Mouse (Mus musculus): ENCODE results near the gene Cd93. TPM values are rescaled to one million over a fixed set of nuclear protein-coding genes. Genes with fewer than 3 reads are reported as not detected.

Cd93 gene
- total and polyA plus RNA-seq, 3 experiments = not detected

DNA sequence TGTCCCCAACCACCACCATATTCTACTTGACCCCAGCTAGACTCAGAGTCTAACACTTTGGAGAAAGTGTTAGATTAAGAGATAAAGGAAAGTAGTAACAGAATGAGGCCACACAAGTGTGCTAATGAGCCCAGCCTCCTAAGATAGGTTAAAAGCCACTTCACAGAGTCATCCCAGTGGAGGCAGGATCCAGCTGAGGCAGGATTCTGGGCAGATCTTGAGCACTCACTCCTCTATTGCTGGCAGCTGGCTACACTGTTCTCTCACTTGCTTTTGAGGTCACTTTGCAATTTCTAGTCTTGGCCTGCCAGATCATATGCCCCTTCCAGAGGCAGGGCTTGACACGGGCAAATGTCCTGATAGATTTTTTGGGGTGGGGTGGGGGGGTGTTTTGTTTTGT is 1.1 kb upstream of the Cd93 start:
- H3K4me3 ChIP-seq (ENCODE audit: control insufficient read depth in 1 of 2, insufficient read depth in 1 of 2, low read depth in 2 of 2, low read length in 2 of 2) = no peak overlapping the region
- H3K27ac ChIP-seq (ENCODE audit: control insufficient read depth, low read depth, low read length) = no peak overlapping the region
- H3K9ac ChIP-seq (ENCODE audit: control insufficient read depth, low read depth, low read length, poor library complexity, severe bottlenecking) = no peak overlapping the region
- H3K9me3 ChIP-seq (replicated peaks; ENCODE audit: insufficient read depth, low read length) = no peaks in the 10 kb centered on the region
- no peak for DNase-seq (ENCODE audit: low read depth, low spot score)
- no peaks in the 10 kb centered on the region for H3K36me3 ChIP-seq (ENCODE audit: control insufficient read depth in 1 of 2, insufficient read depth in 2 of 2, low read length in 2 of 2)
- TF ChIP-seq CHD1 (IDR thresholded peaks at IDR 0.05; ENCODE audit: low read depth, low read length) (no peak), ZC3H11A (IDR thresholded peaks at IDR 0.05; ENCODE audit: low read depth, low read length) (no peak), KAT2A (conservative IDR thresholded peaks at IDR 0.05; ENCODE audit: low read depth, low read length) (no peak), JUND (IDR thresholded peaks at IDR 0.05; ENCODE audit: low read depth, low read length) (no peak), ZKSCAN1 (IDR thresholded peaks at IDR 0.05; ENCODE audit: low read depth, low read length) (no peak), GATA1 (IDR thresholded peaks at IDR 0.05; ENCODE audit: low read depth, low read length) (no peak), E2F4 (IDR thresholded peaks at IDR 0.05; ENCODE audit: borderline replicate concordance, low read depth, low read length) (no peak), ZMIZ1 (IDR thresholded peaks at IDR 0.05; ENCODE audit: low read depth, low read length) (no peak)
- H3K27me3 ChIP-seq (ENCODE audit: control insufficient read depth in 1 of 2, insufficient read depth in 2 of 2, low read length in 2 of 2) = no peaks in the 10 kb centered on the region
- H3K4me1 ChIP-seq (ENCODE audit: control insufficient read depth in 1 of 2, insufficient read depth in 2 of 2, low read length in 2 of 2) = no peaks in the 10 kb centered on the region
- no peaks in the 10 kb centered on the region for H3K79me2 ChIP-seq (ENCODE audit: control insufficient read depth, insufficient read depth, low read length, poor library complexity)

DNA sequence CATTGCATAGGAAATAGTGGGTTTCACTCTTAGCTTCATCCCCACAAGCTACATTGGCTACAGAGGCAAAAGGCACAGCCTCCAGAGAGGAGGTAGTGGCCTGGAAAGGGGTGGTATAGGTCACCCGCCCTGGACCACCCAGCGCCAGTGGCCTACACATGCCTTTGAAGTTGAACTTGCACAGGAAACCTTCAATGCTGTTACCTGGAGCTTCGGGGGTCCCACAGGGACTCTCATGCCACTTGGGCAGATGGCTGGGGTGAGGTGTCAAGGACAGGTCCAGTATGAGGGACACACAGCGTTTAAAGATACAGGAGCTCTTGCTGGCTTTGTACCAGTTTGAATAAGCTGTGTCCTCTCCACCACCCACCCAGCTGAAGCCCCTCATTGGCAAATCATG is 653 bp downstream of the Cd93 start:
- H3K4me3 ChIP-seq (ENCODE audit: control insufficient read depth in 1 of 2, insufficient read depth in 1 of 2, low read depth in 2 of 2, low read length in 2 of 2) = no peak overlapping the region
- TF ChIP-seq MAZ (IDR thresholded peaks at IDR 0.05; ENCODE audit: low read depth, low read length) (no peak), ETS1 (IDR thresholded peaks at IDR 0.05; ENCODE audit: low read depth, low read length) (no peak), NELFE (IDR thresholded peaks at IDR 0.05; ENCODE audit: low read depth, low read length) (no peak), ZNF384 (IDR thresholded peaks at IDR 0.05; ENCODE audit: low read depth, low read length) (no peak), ZMIZ1 (IDR thresholded peaks at IDR 0.05; ENCODE audit: low read depth, low read length) (no peak), MEF2A (IDR thresholded peaks at IDR 0.05; ENCODE audit: extremely low read depth, insufficient replicate concordance, low read depth, low read length, poor library complexity, severe bottlenecking) (no peak), TBP (IDR thresholded peaks at IDR 0.05; ENCODE audit: low read depth, low read length) (no peak), CHD2 (IDR thresholded peaks at IDR 0.05; ENCODE audit: low read length) (no peak), RCOR1 (IDR thresholded peaks at IDR 0.05; ENCODE audit: low read depth, low read length) (no peak), HCFC1 (IDR thresholded peaks at IDR 0.05; ENCODE audit: low read depth, low read length) (no peak), JUND (IDR thresholded peaks at IDR 0.05; ENCODE audit: low read depth, low read length) (no peak), MXI1 (IDR thresholded peaks at IDR 0.05; ENCODE audit: low read depth, low read length) (no peak), POLR2A (IDR thresholded peaks at IDR 0.05; ENCODE audit: control insufficient read depth in 1 of 2, insufficient read depth in 1 of 2, low read depth in 1 of 2, low read length in 2 of 2, poor library complexity in 1 of 2) (no peak), SIN3A (IDR thresholded peaks at IDR 0.05; ENCODE audit: low read length) (no peak), CHD1 (IDR thresholded peaks at IDR 0.05; ENCODE audit: low read depth, low read length) (no peak)
- H3K27ac ChIP-seq (ENCODE audit: control insufficient read depth, low read depth, low read length) = no peak overlapping the region
- H3K79me2 ChIP-seq (ENCODE audit: control insufficient read depth, insufficient read depth, low read length, poor library complexity) = no peaks in the 10 kb centered on the region
- no peaks in the 10 kb centered on the region for H3K27me3 ChIP-seq (ENCODE audit: control insufficient read depth in 1 of 2, insufficient read depth in 2 of 2, low read length in 2 of 2)
- no peak overlapping the region for H3K9ac ChIP-seq (ENCODE audit: control insufficient read depth, low read depth, low read length, poor library complexity, severe bottlenecking)
- no peaks in the 10 kb centered on the region for H3K9me3 ChIP-seq (replicated peaks; ENCODE audit: insufficient read depth, low read length)
- no peak for DNase-seq (ENCODE audit: low read depth, low spot score)
- H3K36me3 ChIP-seq (ENCODE audit: control insufficient read depth in 1 of 2, insufficient read depth in 2 of 2, low read length in 2 of 2) = no peaks in the 10 kb centered on the region
- no peaks in the 10 kb centered on the region for H3K4me1 ChIP-seq (ENCODE audit: control insufficient read depth in 1 of 2, insufficient read depth in 2 of 2, low read length in 2 of 2)
